Mouse (Mus musculus) limb, embryonic 15.5 days (tissue): ENCODE results near the gene Cand1. TPM values are rescaled to one million over a fixed set of nuclear protein-coding genes. Genes with fewer than 3 reads are reported as not detected.
A peak's percentile ranks its signal among the peaks of the same experiment; 100 is the strongest.

ENCODE experiments used
- ATAC-seq: fragments of 200-750 bp; cut with Nextera tagmentation; 2 replicates; pipeline ENCODE4 v1.8.0; 2017; ENCODE audit warnings: low read depth, moderate TSS enrichment; ENCODE audit not compliant: insufficient number of reproducible peaks, low FRiP score, low TSS enrichment
- H3K27ac ChIP-seq: fragments of 300-500 bp; sonication (generic); 2 replicates; pipeline ENCODE4 v1.5.1; 2015; ENCODE audit warnings: moderate library complexity, mild to moderate bottlenecking, inconsistent platforms
- H3K27me3 ChIP-seq: fragments of 300-500 bp; sonication (generic); 2 replicates; pipeline ENCODE4 v1.6.1; 2015; ENCODE audit warnings: inconsistent platforms
- H3K36me3 ChIP-seq: fragments of 300-500 bp; sonication (generic); 2 replicates; pipeline ENCODE4 v1.6.1; 2015; ENCODE audit warnings: inconsistent platforms
- H3K4me1 ChIP-seq: fragments of 300-500 bp; sonication (generic); 2 replicates; pipeline ENCODE4 v1.6.1; 2015; ENCODE audit warnings: inconsistent platforms
- H3K4me2 ChIP-seq: fragments of 300-500 bp; sonication (generic); 2 replicates; pipeline ENCODE4 v1.6.1; 2015; ENCODE audit warnings: mild to moderate bottlenecking, inconsistent platforms
- H3K4me3 ChIP-seq: fragments of 300-500 bp; sonication (generic); 2 replicates; pipeline ENCODE4 v1.5.1; 2015; ENCODE audit warnings: mild to moderate bottlenecking, inconsistent platforms
- H3K9ac ChIP-seq: fragments of 300-500 bp; sonication (generic); 2 replicates; pipeline ENCODE4 v1.6.1; 2015; ENCODE audit warnings: inconsistent platforms
- H3K9me3 ChIP-seq: fragments of 300-500 bp; sonication (generic); 2 replicates; pipeline ENCODE4 v1.6.1; 2016; ENCODE audit warnings: inconsistent platforms
- WGBS: fragments of 180-500 bp; shearing (Covaris S2); methylation state at CpG from one replicate; pipeline ENCODE4 v1.1.7; 2015; 5-methylcytosine and 5-hydroxymethylcytosine counted together
- polyA plus RNA-seq: library from polyadenylated mRNA; unstranded; fragments of >200 nt; fragmentation: Nextera tagmentation; extraction: Ambion mirVana; gene quantifications from 2 replicates; pipeline ENCODE4 v1.2.1, GENCODE M21; 2015

The Cand1 gene
- polyA plus RNA-seq, 1 experiment from 2014 or later = 49.8 TPM

GRCm38 (mm10) chr10:119239633-119239968 is 254 bp downstream of the Cand1 start:
- Histone ChIP-seq H3K27ac (peak overlapping the region; percentile 99), H3K4me1 (peaks cover 10% of the 10 kb centered on the region), H3K36me3 (peaks cover 9% of the 10 kb centered on the region; the same call in 1 of the 2 replicates), H3K9me3 (no peaks in the 10 kb centered on the region), H3K4me3 (peak overlapping the region; percentile 83), H3K27me3 (no peaks in the 10 kb centered on the region), H3K4me2 (peak overlapping the region; percentile 58), H3K9ac (peak overlapping the region; percentile 99)
- ATAC-seq = no peak; the same call in 1 of the 2 replicates
- under 1% methylated on average over 37 of the region's 37 CpGs for WGBS

GRCm38 (mm10) chr10:119238985-119239631 is 747 bp downstream of the Cand1 start:
- Histone ChIP-seq H3K4me3 (peak overlapping the region; percentile 83), H3K4me2 (peak overlapping the region; percentile 58), H3K27me3 (no peaks in the 10 kb centered on the region), H3K9me3 (no peaks in the 10 kb centered on the region), H3K27ac (peak overlapping the region; percentile 99), H3K36me3 (peaks cover 9% of the 10 kb centered on the region; the same call in 1 of the 2 replicates), H3K9ac (peak overlapping the region; percentile 99), H3K4me1 (peaks cover 10% of the 10 kb centered on the region)
- under 1% methylated on average over 54 of the region's 54 CpGs for WGBS
- peak; percentile 5; the same call in 1 of the 2 replicates for ATAC-seq

GRCm38 (mm10) chr10:119231526-119231925 is 8.3 kb downstream of the Cand1 start:
- H3K4me2 ChIP-seq = no peak overlapping the region
- no peak overlapping the region for H3K27ac ChIP-seq
- no peak overlapping the region for H3K9ac ChIP-seq
- no peaks in the 10 kb centered on the region; the same call in 1 of the 2 replicates for H3K4me1 ChIP-seq
- H3K27me3 ChIP-seq = no peaks in the 10 kb centered on the region
- 91% methylated on average over 5 of the region's 5 CpGs for WGBS
- no peak overlapping the region for H3K4me3 ChIP-seq
- ATAC-seq = no peak
- no peaks in the 10 kb centered on the region for H3K9me3 ChIP-seq
- peaks cover 12% of the 10 kb centered on the region for H3K36me3 ChIP-seq

GRCm38 (mm10) chr10:119230703-119231102 is 9.2 kb downstream of the Cand1 start:
- Histone ChIP-seq H3K9me3 (no peaks in the 10 kb centered on the region), H3K4me3 (no peak overlapping the region), H3K9ac (no peak overlapping the region), H3K4me2 (no peak overlapping the region), H3K4me1 (no peaks in the 10 kb centered on the region; the same call in 1 of the 2 replicates), H3K36me3 (peaks cover 17% of the 10 kb centered on the region), H3K27me3 (no peaks in the 10 kb centered on the region), H3K27ac (no peak overlapping the region)
- 78% methylated on average over 4 of the region's 4 CpGs for WGBS
- ATAC-seq = no peak

GRCm38 (mm10) chr10:119230074-119230669 is 9.7 kb downstream of the Cand1 start:
- H3K4me1 ChIP-seq = no peaks in the 10 kb centered on the region; the same call in 1 of the 2 replicates
- peaks cover 16% of the 10 kb centered on the region for H3K36me3 ChIP-seq
- WGBS = 68% methylated on average over 5 of the region's 5 CpGs
- no peak overlapping the region for H3K4me3 ChIP-seq
- H3K27me3 ChIP-seq = no peaks in the 10 kb centered on the region
- no peak overlapping the region for H3K9ac ChIP-seq
- H3K4me2 ChIP-seq = no peak overlapping the region
- H3K27ac ChIP-seq = no peak overlapping the region
- ATAC-seq = no peak
- H3K9me3 ChIP-seq = no peaks in the 10 kb centered on the region

DNA sequence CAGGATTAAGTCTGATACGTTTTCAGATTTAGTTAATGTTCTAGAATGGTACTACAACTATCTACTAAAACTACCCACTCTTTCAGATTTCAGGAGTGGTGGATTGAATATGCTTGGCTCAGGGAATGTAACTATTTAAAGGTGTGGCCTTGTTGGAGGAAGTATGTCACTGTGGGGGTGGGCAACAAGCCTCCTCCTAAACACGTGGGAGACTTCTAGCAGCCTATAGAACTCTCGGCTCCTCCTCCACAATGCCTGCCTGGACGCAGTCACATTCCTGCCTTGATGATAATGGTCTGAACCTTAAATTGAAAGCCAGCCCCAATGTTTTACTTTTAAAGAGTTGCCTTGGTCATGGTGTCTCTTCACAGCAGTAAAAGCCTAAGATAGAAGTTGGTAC is 16.2 kb downstream of the Cand1 start:
- Histone ChIP-seq H3K9me3 (no peaks in the 10 kb centered on the region), H3K4me3 (no peak overlapping the region), H3K36me3 (peaks cover 34% of the 10 kb centered on the region), H3K27ac (no peak overlapping the region), H3K4me2 (no peak overlapping the region), H3K9ac (no peak overlapping the region), H3K4me1 (0 out of 2 replicates have a peak, but pooled peaks cover 2% of the 10 kb centered on the region), H3K27me3 (no peaks in the 10 kb centered on the region)
- WGBS = 75% methylated on average over 4 of the region's 4 CpGs
- ATAC-seq = no peak

- no peaks in the 10 kb centered on the region for H3K27me3 ChIP-seq
- no peak overlapping the region for H3K4me3 ChIP-seq
- H3K4me2 ChIP-seq = no peak overlapping the region
- H3K27ac ChIP-seq = no peak overlapping the region
- H3K36me3 ChIP-seq = peaks cover 45% of the 10 kb centered on the region
- H3K9ac ChIP-seq = no peak overlapping the region
- 0 out of 2 replicates have a peak, but pooled peaks cover 2% of the 10 kb centered on the region for H3K4me1 ChIP-seq
- no peaks in the 10 kb centered on the region for H3K9me3 ChIP-seq
- no peak for ATAC-seq
- 85% methylated on average over 5 of the region's 5 CpGs for WGBS
Observed at GRCm38 (mm10) chr10:119221631-119222030, 18.2 kb downstream of the Cand1 start.

DNA sequence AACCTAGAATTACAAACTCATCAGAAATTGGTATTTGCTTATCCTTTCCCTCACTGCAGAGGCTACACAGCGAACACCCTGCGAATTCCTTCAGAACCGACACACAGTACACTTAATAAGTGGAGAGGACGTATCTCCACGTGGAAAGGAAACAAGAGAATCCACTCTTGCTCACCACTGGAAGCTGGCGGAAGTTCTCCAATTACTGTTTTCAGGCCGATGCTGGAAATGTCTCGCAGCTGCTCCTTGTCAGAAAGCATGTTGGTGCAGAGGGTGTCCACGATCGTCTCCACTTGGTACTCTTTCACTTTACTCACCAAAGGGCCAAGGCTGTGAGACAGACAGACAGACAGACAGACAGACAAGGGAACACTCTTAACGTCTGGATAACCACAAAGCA is 20.4 kb downstream of the Cand1 start:
- H3K4me1 ChIP-seq = 0 out of 2 replicates have a peak, but pooled peaks cover 2% of the 10 kb centered on the region
- H3K9ac ChIP-seq = no peak overlapping the region
- no peak overlapping the region for H3K4me2 ChIP-seq
- H3K27me3 ChIP-seq = no peaks in the 10 kb centered on the region
- peaks cover 41% of the 10 kb centered on the region for H3K36me3 ChIP-seq
- 60% methylated on average over 11 of the region's 11 CpGs for WGBS
- H3K9me3 ChIP-seq = no peaks in the 10 kb centered on the region
- ATAC-seq = no peak
- no peak overlapping the region for H3K4me3 ChIP-seq
- H3K27ac ChIP-seq = no peak overlapping the region

GRCm38 (mm10) chr10:119218274-119219080 is 21.4 kb downstream of the Cand1 start:
- Histone ChIP-seq H3K27me3 (no peaks in the 10 kb centered on the region), H3K9ac (no peak overlapping the region), H3K4me3 (no peak overlapping the region), H3K4me1 (0 out of 2 replicates have a peak, but pooled peaks cover 2% of the 10 kb centered on the region), H3K36me3 (peaks cover 38% of the 10 kb centered on the region), H3K4me2 (no peak overlapping the region), H3K27ac (no peak overlapping the region), H3K9me3 (no peaks in the 10 kb centered on the region)
- ATAC-seq = no peak
- WGBS = 89% methylated on average over 15 of the region's 15 CpGs

GRCm38 (mm10) chr10:119212443-119212842 is 27.4 kb downstream of the Cand1 start:
- 72% methylated on average over 5 of the region's 5 CpGs for WGBS
- no peak overlapping the region for H3K27ac ChIP-seq
- H3K4me1 ChIP-seq = no peaks in the 10 kb centered on the region
- no peaks in the 10 kb centered on the region for H3K9me3 ChIP-seq
- no peak overlapping the region for H3K4me2 ChIP-seq
- no peak overlapping the region for H3K4me3 ChIP-seq
- ATAC-seq = no peak
- H3K27me3 ChIP-seq = no peaks in the 10 kb centered on the region
- H3K36me3 ChIP-seq = peaks cover 78% of the 10 kb centered on the region
- H3K9ac ChIP-seq = no peak overlapping the region

DNA sequence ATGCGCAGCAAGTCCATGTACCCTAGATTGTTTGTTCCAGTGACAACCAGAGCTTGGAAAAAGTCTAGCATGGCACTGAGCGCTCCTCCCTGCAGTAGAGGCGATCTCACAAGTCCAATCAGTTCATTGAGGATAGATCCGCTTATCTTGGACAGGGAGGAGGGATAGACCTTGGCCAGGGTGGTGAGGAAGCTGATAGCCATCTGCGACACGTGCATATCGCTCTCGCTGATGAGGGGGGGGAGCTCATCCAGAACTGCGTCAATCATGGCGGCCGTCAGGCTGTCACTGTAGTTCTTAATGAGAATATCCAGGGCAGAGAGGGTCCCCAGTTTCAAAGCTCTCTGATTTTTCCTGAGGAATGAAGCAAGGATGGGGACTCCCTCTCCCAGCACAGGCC is 28.6 kb downstream of the Cand1 start:
- Histone ChIP-seq H3K27me3 (no peaks in the 10 kb centered on the region), H3K4me3 (no peak overlapping the region), H3K4me1 (no peaks in the 10 kb centered on the region), H3K36me3 (peaks cover 78% of the 10 kb centered on the region), H3K27ac (no peak overlapping the region), H3K9me3 (no peaks in the 10 kb centered on the region), H3K9ac (no peak overlapping the region), H3K4me2 (no peak overlapping the region)
- WGBS = 89% methylated on average over 11 of the region's 11 CpGs
- ATAC-seq = no peak
